Mouse (Mus musculus) forebrain, embryonic 13.5 days (tissue): Measurements from ENCODE around the gene Cmtr1. TPM values are rescaled to one million over a fixed set of nuclear protein-coding genes. Genes with fewer than 3 reads are reported as not detected.
"Not testable (repeated sequence)": the region's sequence is repeated elsewhere in the genome, so short reads cannot be mapped to it uniquely, and the experiment has no call there.

Experiments used
- ATAC-seq: fragments of 200-750 bp; cut with Nextera tagmentation; 2 replicates; pipeline ENCODE4 v1.8.0; 2017
- H3K27ac ChIP-seq: fragments of 300-500 bp; sonication (generic); 2 replicates; pipeline ENCODE4 v1.5.1; 2015; ENCODE audit warnings: inconsistent platforms, mild to moderate bottlenecking, moderate library complexity
- H3K27me3 ChIP-seq: fragments of 300-500 bp; sonication (generic); 2 replicates; pipeline ENCODE4 v1.6.1; 2015; ENCODE audit warnings: mild to moderate bottlenecking, inconsistent platforms
- H3K36me3 ChIP-seq: fragments of 300-500 bp; sonication (generic); 2 replicates; pipeline ENCODE4 v1.6.1; 2015; ENCODE audit warnings: mild to moderate bottlenecking, inconsistent platforms; ENCODE audit not compliant: poor library complexity, severe bottlenecking
- H3K4me1 ChIP-seq: fragments of 300-500 bp; sonication (generic); 2 replicates; pipeline ENCODE4 v1.6.1; 2015; ENCODE audit warnings: inconsistent platforms
- H3K4me2 ChIP-seq: fragments of 300-500 bp; sonication (generic); 2 replicates; pipeline ENCODE4 v1.6.1; 2015; ENCODE audit warnings: inconsistent platforms, mild to moderate bottlenecking, moderate library complexity
- H3K4me3 ChIP-seq: fragments of 300-500 bp; sonication (generic); 2 replicates; pipeline ENCODE4 v1.5.1; 2015; ENCODE audit warnings: mild to moderate bottlenecking, inconsistent platforms
- H3K9ac ChIP-seq: fragments of 300-500 bp; sonication (generic); 2 replicates; pipeline ENCODE4 v1.6.1; 2015; ENCODE audit warnings: mild to moderate bottlenecking, inconsistent platforms
- H3K9me3 ChIP-seq: fragments of 300-500 bp; sonication (generic); replicated peaks from 2 replicates; pipeline ENCODE4 v1.6.1; 2016; ENCODE audit warnings: inconsistent platforms
- WGBS: fragments of 180-500 bp; shearing (Covaris S2); methylation state at CpG from one replicate; pipeline ENCODE4 v1.1.7; 2015; 5-methylcytosine and 5-hydroxymethylcytosine counted together
- polyA plus RNA-seq: library from polyadenylated mRNA; unstranded; fragments of >200 nt; fragmentation: Nextera tagmentation; extraction: Ambion mirVana; gene quantifications from 2 replicates; pipeline ENCODE4 v1.2.1, GENCODE M21; 2015

Cmtr1 gene
- 135 and 153 TPM in 2 replicates for polyA plus RNA-seq

- Histone ChIP-seq H3K27ac (peak within 1 kb of the TSS; percentile 91), H3K4me1 (peaks cover 9% of the 10 kb centered on the region), H3K4me3 (peak within 1 kb of the TSS; percentile 96), H3K4me2 (peak within 1 kb of the TSS; percentile 88), H3K9ac (peak within 1 kb of the TSS; percentile 96), H3K9me3 (no peaks in the 10 kb centered on the region), H3K27me3 (no peaks in the 10 kb centered on the region), H3K36me3 (peaks cover 24% of the 10 kb centered on the region)
- WGBS, result 2% methylated on average over 33 of the region's 41 CpGs
- peak; percentile 98 for ATAC-seq
These were observed at the start of gene Cmtr1 for GRCm38 (mm10) chr17:29660076-29660761. Gene Cmtr1 (plus strand): TSS chr17:29660595.

DNA sequence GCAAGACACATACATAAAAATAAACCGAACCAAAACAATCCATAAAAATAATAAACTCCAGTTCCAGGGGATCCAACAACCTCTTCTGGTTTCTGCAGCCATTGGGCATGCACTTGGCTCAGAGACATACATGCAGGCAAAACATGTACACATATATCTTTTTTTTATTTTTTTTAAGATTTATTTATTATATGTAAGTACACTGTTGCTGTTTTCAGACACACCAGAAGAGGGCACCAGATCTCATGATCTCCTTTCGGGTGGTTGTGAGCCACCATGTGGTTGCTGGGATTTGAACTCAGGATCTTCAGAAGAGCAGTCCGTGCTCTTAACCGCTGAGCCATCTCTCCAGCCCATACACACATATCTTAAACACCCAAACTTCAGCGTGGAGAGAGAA is 46.9 kb upstream of the Cmtr1 start:
- not testable (repeated sequence) for H3K4me3 ChIP-seq, H3K27me3 ChIP-seq, H3K9ac ChIP-seq, ATAC-seq, H3K27ac ChIP-seq, H3K4me2 ChIP-seq, H3K9me3 ChIP-seq
- Histone ChIP-seq H3K4me1 (peaks cover 28% of the 10 kb centered on the region), H3K36me3 (peaks cover 14% of the 10 kb centered on the region)
- 85% methylated on average over 5 of the region's 5 CpGs for WGBS

DNA sequence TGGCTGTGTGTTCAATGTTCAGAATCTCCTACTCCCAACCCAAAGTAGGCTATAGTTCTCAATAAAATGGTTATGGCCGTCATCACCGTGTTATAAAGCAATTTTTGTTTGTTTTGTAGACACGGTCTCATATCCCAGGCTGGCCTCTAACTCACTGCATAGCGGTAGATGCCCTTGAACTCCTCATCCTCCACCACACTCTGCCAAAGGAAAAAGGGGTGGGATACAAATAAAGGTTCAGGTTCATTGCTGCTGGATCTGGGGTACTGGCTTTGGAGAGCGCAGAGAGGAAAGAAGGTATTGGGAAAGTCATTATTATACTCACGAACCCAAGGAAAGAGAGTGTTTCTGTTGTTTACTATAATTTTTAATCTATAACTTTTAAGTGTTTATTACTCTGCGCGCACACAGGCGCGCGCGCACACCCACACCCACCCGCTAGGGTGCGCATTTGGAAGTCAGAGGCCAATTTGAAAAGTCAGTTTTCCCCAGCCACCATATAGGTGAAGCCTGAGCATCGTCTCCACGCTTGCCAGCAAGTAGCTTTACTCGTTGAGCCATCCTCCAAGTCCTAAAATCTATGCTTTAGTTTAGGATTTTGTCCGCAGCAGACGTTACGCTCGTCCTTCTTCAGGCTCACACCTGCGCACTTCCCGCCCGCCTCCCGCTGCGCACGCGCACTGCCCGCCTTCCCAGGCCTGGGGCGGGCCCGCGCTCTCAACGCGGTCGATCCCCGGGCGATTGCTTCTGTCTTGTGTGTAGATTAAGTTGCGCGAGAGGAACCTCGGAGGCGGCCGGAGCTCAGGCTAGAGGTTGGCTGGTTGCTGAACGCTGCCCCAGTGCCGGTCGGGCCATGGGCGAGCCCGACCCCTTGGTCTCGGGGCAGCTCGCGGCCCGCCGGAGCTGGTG is 46.0 kb upstream of the Cmtr1 start, which contains the start of the genes Rnf8 and Gm28043:
TSS of gene Rnf8 (plus strand) at position 676 of the 909 bp plus-strand sequence.
TSS of gene Gm28043 (plus strand) at position 762 of the 909 bp plus-strand sequence.
- ATAC-seq, result peak; percentile 94
- Histone ChIP-seq H3K27ac (peak within 1 kb of the TSS; percentile 96), H3K4me2 (peak within 1 kb of the TSS; percentile 84), H3K9me3 (no peaks in the 10 kb centered on the region), H3K4me3 (peak within 1 kb of the TSS; percentile 90), H3K27me3 (no peaks in the 10 kb centered on the region), H3K36me3 (peaks cover 17% of the 10 kb centered on the region), H3K9ac (peak within 1 kb of the TSS; percentile 99), H3K4me1 (peaks cover 28% of the 10 kb centered on the region)
- 2% methylated on average over 52 of the region's 52 CpGs for WGBS

GRCm38 (mm10) chr17:29615024-29615551 is 45.3 kb upstream of the Cmtr1 start:
- WGBS, result 0% methylated on average over 38 of the region's 43 CpGs
- Histone ChIP-seq H3K4me2 (peak overlapping the region; percentile 84), H3K9me3 (no peaks in the 10 kb centered on the region), H3K36me3 (peaks cover 24% of the 10 kb centered on the region), H3K27ac (peak overlapping the region; percentile 96), H3K4me3 (peak overlapping the region; percentile 90), H3K27me3 (no peaks in the 10 kb centered on the region), H3K9ac (peak overlapping the region; percentile 99), H3K4me1 (peaks cover 28% of the 10 kb centered on the region)
- no peak; the same call in none of the 2 replicates for ATAC-seq

- H3K4me1 ChIP-seq, result peaks cover 28% of the 10 kb centered on the region
- H3K36me3 ChIP-seq, result peaks cover 28% of the 10 kb centered on the region
- H3K4me2 ChIP-seq, result peak overlapping the region; percentile 84
- ATAC-seq, result no peak
- WGBS, result 5% methylated on average over 4 of the region's 4 CpGs
- peak overlapping the region; percentile 99 for H3K9ac ChIP-seq
- no peaks in the 10 kb centered on the region for H3K27me3 ChIP-seq
- no peaks in the 10 kb centered on the region for H3K9me3 ChIP-seq
- H3K4me3 ChIP-seq, result peak overlapping the region; percentile 90
- H3K27ac ChIP-seq, result peak overlapping the region; percentile 96
These were observed 44.8 kb upstream of the Cmtr1 start for GRCm38 (mm10) chr17:29615616-29616015.

GRCm38 (mm10) chr17:29619231-29619630 is 41.2 kb upstream of the Cmtr1 start:
- WGBS, result 91% methylated on average over 3 of the region's 3 CpGs
- Histone ChIP-seq H3K4me3 (no peak overlapping the region), H3K36me3 (peaks cover 64% of the 10 kb centered on the region), H3K27me3 (no peaks in the 10 kb centered on the region), H3K9me3 (no peaks in the 10 kb centered on the region), H3K27ac (no peak overlapping the region), H3K9ac (no peak overlapping the region), H3K4me1 (peaks cover 28% of the 10 kb centered on the region), H3K4me2 (no peak overlapping the region)
- ATAC-seq, result no peak

- 94% methylated on average over 8 of the region's 8 CpGs for WGBS
- H3K4me3 ChIP-seq, result no peak overlapping the region
- H3K9me3 ChIP-seq, result no peaks in the 10 kb centered on the region
- H3K9ac ChIP-seq, result no peak overlapping the region
- peaks cover 98% of the 10 kb centered on the region for H3K36me3 ChIP-seq
- no peaks in the 10 kb centered on the region for H3K4me1 ChIP-seq
- H3K27me3 ChIP-seq, result no peaks in the 10 kb centered on the region
- no peak overlapping the region for H3K4me2 ChIP-seq
- ATAC-seq, result no peak
- no peak overlapping the region for H3K27ac ChIP-seq
These were observed 36.9 kb upstream of the Cmtr1 start for GRCm38 (mm10) chr17:29623488-29623887.

DNA sequence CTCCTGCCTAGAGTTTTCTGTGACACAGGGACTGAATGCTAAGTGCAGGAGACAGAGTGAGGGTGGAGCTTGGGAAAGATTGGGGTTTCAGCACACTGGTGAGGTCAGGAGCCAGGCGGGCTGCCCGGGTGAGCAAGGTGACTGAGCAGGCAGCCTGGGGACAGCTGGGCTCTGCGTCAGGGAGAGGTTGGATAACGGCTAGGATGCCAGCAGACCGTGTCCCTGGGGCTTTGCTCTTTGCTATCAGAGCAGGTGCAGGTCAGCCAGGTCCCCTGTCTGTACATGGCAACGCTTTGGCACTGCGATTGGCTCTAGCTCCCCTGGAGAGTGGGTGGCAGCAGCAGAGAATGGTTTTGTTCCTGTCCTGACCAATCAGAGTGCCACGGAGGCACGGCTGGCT is 33.1 kb upstream of the Cmtr1 start:
- Histone ChIP-seq H3K9me3 (no peaks in the 10 kb centered on the region), H3K4me3 (no peak overlapping the region), H3K9ac (no peak overlapping the region), H3K27ac (no peak overlapping the region), H3K36me3 (peaks cover 97% of the 10 kb centered on the region), H3K4me1 (no peaks in the 10 kb centered on the region), H3K27me3 (no peaks in the 10 kb centered on the region), H3K4me2 (no peak overlapping the region)
- 90% methylated on average over 9 of the region's 9 CpGs for WGBS
- ATAC-seq, result no peak

- Histone ChIP-seq H3K9ac (no peak overlapping the region), H3K27ac (no peak overlapping the region), H3K4me1 (no peaks in the 10 kb centered on the region), H3K9me3 (no peaks in the 10 kb centered on the region), H3K27me3 (no peaks in the 10 kb centered on the region), H3K36me3 (peaks cover 97% of the 10 kb centered on the region), H3K4me2 (no peak overlapping the region), H3K4me3 (no peak overlapping the region)
- no peak for ATAC-seq
- 83% methylated on average over 5 of the region's 5 CpGs for WGBS
These were observed 31.4 kb upstream of the Cmtr1 start for GRCm38 (mm10) chr17:29628946-29629345.

DNA sequence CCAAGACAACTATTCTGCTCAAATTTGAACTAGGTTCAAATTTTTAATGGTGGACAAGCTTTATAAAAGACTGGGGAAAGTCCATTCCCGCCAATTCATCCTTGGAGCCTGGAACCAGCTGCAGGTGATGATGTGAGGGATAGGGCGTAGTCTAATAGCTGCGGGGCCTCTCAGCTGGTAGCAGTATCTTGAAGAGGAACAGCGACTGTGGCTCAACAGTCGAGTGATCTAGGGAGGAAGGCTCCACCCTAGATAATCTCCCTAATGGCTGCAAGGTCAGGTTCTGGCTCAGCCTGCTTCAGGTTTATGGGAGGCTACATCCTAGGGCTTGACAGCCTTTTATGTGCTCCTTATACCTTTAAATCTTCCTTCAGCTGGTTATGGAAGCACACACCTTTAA is 30.8 kb upstream of the Cmtr1 start:
- H3K4me1 ChIP-seq, result no peaks in the 10 kb centered on the region
- no peaks in the 10 kb centered on the region for H3K27me3 ChIP-seq
- H3K27ac ChIP-seq, result no peak overlapping the region
- peaks cover 97% of the 10 kb centered on the region for H3K36me3 ChIP-seq
- no peaks in the 10 kb centered on the region for H3K9me3 ChIP-seq
- H3K4me2 ChIP-seq, result no peak overlapping the region
- no peak overlapping the region for H3K4me3 ChIP-seq
- no peak for ATAC-seq
- H3K9ac ChIP-seq, result no peak overlapping the region
- WGBS, result 94% methylated on average over 5 of the region's 5 CpGs

DNA sequence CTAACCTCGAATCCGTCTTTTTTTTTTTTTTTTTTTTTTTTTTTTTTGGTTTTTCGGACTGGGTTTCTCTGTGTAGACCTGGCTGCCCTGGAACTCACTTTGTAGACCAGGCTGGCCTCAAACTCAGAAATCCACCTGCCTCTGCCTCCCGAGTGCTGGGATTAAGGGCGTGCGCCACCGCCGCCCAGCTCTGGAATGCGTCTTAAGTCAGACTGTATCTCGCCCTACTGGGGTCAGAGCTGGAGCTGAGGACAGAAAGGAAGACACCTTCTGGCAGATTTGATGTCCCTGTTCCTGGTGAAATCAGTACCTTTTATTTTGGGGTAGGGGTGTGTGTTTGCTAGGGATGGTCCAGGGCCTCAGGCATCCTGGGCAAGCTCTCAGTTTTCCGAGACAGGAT is 28.1 kb upstream of the Cmtr1 start:
- Histone ChIP-seq H3K36me3 (peaks cover 97% of the 10 kb centered on the region), H3K9ac (no peak overlapping the region), H3K9me3 (no peaks in the 10 kb centered on the region), H3K27me3 (no peaks in the 10 kb centered on the region), H3K4me2 (no peak overlapping the region), H3K27ac (no peak overlapping the region), H3K4me3 (no peak overlapping the region), H3K4me1 (no peaks in the 10 kb centered on the region)
- ATAC-seq, result no peak
- WGBS, result 97% methylated on average over 11 of the region's 11 CpGs

- ATAC-seq, result no peak
- no peaks in the 10 kb centered on the region for H3K9me3 ChIP-seq
These were observed 24.9 kb upstream of the Cmtr1 start for GRCm38 (mm10) chr17:29635492-29635891.

More at GRCm38 (mm10) chr17:29635492-29635891, 24.9 kb upstream of the Cmtr1 start:
- H3K27ac ChIP-seq, result no peak overlapping the region
- peaks cover 96% of the 10 kb centered on the region for H3K36me3 ChIP-seq
- H3K27me3 ChIP-seq, result no peaks in the 10 kb centered on the region
- no peak overlapping the region for H3K9ac ChIP-seq
- no peak overlapping the region for H3K4me3 ChIP-seq
- WGBS, result 92% methylated on average over 8 of the region's 8 CpGs
- H3K4me2 ChIP-seq, result no peak overlapping the region
- no peaks in the 10 kb centered on the region for H3K4me1 ChIP-seq
